ENCODE assay signal across 18 mouse cellular contexts in the genomic region with DNA sequence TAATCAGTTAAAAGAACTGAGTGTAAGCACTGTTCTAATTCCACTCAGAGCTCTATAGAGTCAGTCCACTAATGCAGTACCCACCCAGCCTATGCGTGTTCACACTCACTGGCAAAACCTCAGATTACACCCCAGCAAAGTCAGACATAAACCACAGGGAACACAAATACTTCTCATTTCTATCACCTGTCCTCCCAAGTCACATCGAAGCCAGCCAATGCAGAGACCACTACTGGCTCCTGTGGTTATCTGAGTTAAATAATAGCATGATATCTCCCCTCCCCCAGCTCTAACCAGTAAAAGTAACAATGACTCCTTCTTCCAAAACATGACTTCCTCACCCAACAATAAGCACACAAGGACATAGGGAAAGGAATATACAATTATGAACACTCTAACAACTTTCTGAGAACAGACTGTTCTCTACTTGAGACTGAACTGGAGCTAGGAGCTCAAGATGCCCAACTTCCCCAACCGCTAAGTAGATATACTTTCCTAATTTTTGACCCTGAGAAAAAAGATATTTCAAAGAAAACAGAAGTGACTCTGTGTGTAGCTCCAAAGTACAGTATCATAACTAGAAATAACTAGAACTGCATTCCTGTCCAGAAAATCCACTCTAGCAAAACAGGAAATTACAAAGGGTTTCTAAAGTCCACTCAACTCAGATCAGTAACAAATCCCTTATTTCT. TPM values are rescaled to one million over a fixed set of nuclear protein-coding genes. Genes with fewer than 3 reads are reported as not detected.
DNase-seq lines count a peak whose midpoint lies in the region; TF ChIP-seq lines count a peak whose summit lies in the region.
"Had no signal": no experiment of that assay in that cellular context is flagged by ENCODE, and none has a peak within 500 bp of the region (broad histone marks: within the 10 kb centered on the region; RNA-seq: fewer than 3 reads in every experiment).

No protein-coding gene starts in this region.

- 39% methylated on average over 3 of the region's 3 CpGs for WGBS in heart, adult 2 months
- 55% methylated on average over 3 of the region's 3 CpGs for WGBS in liver, adult 2 months
- WGBS in macrophage (ENCODE audit: missing documents) = 11% methylated on average over 3 of the region's 3 CpGs

- no peaks in the 10 kb centered on the region for H3K9me3 ChIP-seq in E14TG2a.4 (ENCODE audit: low read length)
- H3K9me3 ChIP-seq: G1E; hindbrain, embryonic 15.5 days; limb, embryonic 15.5 days; midbrain, embryonic 13.5 days had no signal

- DNase-seq in heart, adult 2 months = no peak
- DNase-seq in heart, postnatal 25 days (ENCODE audit: low spot score) = no peak
- peak; percentile 58 for DNase-seq in liver, adult 2 months (ENCODE audit: extremely low read depth, low read depth, low spot score)
- DNase-seq in liver = no peak
- DNase-seq in urinary bladder, adult 2 months (ENCODE audit: low spot score) = no peak
- no peak for DNase-seq in thymus, adult 18-20 months
- DNase-seq: cerebellum, adult 2 months; thymus, adult 2 months had no signal

- no peak overlapping the region for H3K4me3 ChIP-seq in heart, adult 2 months
- no peak overlapping the region for H3K4me3 ChIP-seq in liver, adult 2 months (ENCODE audit: insufficient read depth, low read depth, low read length)
- H3K4me3 ChIP-seq in E14TG2a.4 (replicated peaks; ENCODE audit: low read length) = peak overlapping the region; percentile 59
- no peak overlapping the region for H3K4me3 ChIP-seq in macrophage (ENCODE audit: inconsistent target)
- H3K4me3 ChIP-seq: erythroblast, embryonic 14.5 days; hindbrain, embryonic 15.5 days; limb, embryonic 15.5 days; midbrain, embryonic 13.5 days had no signal

- peaks cover 72% of the 10 kb centered on the region for H3K36me3 ChIP-seq in heart, adult 2 months (ENCODE audit: control insufficient read depth, insufficient read depth, low read length)
- peaks cover 34% of the 10 kb centered on the region for H3K36me3 ChIP-seq in liver, adult 2 months (ENCODE audit: control insufficient read depth, insufficient read depth, low read length)
- H3K36me3 ChIP-seq in E14TG2a.4 (ENCODE audit: insufficient read depth, low read length) (peaks cover 63% of the 10 kb centered on the region), macrophage (ENCODE audit: inconsistent target) (peaks cover 22% of the 10 kb centered on the region; the same call in 1 of the 2 replicates)

- H3K4me1 ChIP-seq in heart, adult 2 months (ENCODE audit: control insufficient read depth, insufficient read depth, low read length) = peaks cover 30% of the 10 kb centered on the region
- H3K4me1 ChIP-seq in liver, adult 2 months (ENCODE audit: control insufficient read depth, insufficient read depth, low read length) = peaks cover 29% of the 10 kb centered on the region
- H3K4me1 ChIP-seq in E14TG2a.4 (replicated peaks; ENCODE audit: low read depth, low read length) = peaks cover 82% of the 10 kb centered on the region
- H3K4me1 ChIP-seq: hindbrain, embryonic 15.5 days; midbrain, embryonic 13.5 days had no signal

- TF ChIP-seq EP300 in heart, adult 2 months (IDR thresholded peaks at IDR 0.05; ENCODE audit: insufficient read depth, low read depth, low read length) = no peak

- H3K9ac ChIP-seq in heart, adult 2 months (ENCODE audit: low read depth, low read length) = no peak overlapping the region
- no peak overlapping the region for H3K9ac ChIP-seq in liver, adult 2 months (ENCODE audit: low read depth, low read length)
- H3K9ac ChIP-seq: hindbrain, embryonic 15.5 days; limb, embryonic 15.5 days; midbrain, embryonic 13.5 days had no signal

- H3K79me2 ChIP-seq in heart, adult 2 months (replicated peaks; ENCODE audit: control insufficient read depth, insufficient read depth, low read length) = peaks cover 6% of the 10 kb centered on the region
- H3K79me2 ChIP-seq in liver, adult 2 months (ENCODE audit: control insufficient read depth, insufficient read depth, low read length) = peaks cover 30% of the 10 kb centered on the region; the same call in 1 of the 2 replicates
- peaks cover 89% of the 10 kb centered on the region for H3K79me2 ChIP-seq in macrophage (ENCODE audit: inconsistent target)

- H3K27ac ChIP-seq in heart, adult 2 months = peak overlapping the region; percentile 58
- peak overlapping the region; percentile 26 for H3K27ac ChIP-seq in liver, adult 2 months (replicated peaks; ENCODE audit: insufficient read depth, low read depth, low read length)
- peak overlapping the region; percentile 71 for H3K27ac ChIP-seq in macrophage
- H3K27ac ChIP-seq: hindbrain, embryonic 15.5 days; limb, embryonic 15.5 days; midbrain, embryonic 13.5 days had no signal

- no peak for TF ChIP-seq CTCF in heart, adult 2 months (IDR thresholded peaks at IDR 0.05)
- TF ChIP-seq CTCF in liver, adult 2 months (IDR thresholded peaks at IDR 0.05; ENCODE audit: low read depth, low read length) = no peak
- TF ChIP-seq CTCF in E14TG2a.4 (conservative IDR thresholded peaks at IDR 0.05; ENCODE audit: low read length) = no peak

- intact Hi-C loops in heart, adult 2 months (cut with DNase I) = loop anchor here (2.0 kb wide), 1 partner anchor 15 kb away; no protein-coding TSS in a partner anchor
- intact Hi-C loops in heart, postnatal 25 days (cut with DNase I) = no loop called here

- no peaks in the 10 kb centered on the region for H3K27me3 ChIP-seq in heart, adult 2 months (ENCODE audit: control insufficient read depth, insufficient read depth, low read length)
- no peaks in the 10 kb centered on the region for H3K27me3 ChIP-seq in liver, adult 2 months (ENCODE audit: control insufficient read depth, insufficient read depth, low read length)
- H3K27me3 ChIP-seq in E14TG2a.4 (ENCODE audit: insufficient read depth, low read length) = no peaks in the 10 kb centered on the region
- H3K27me3 ChIP-seq: hindbrain, embryonic 15.5 days; limb, embryonic 15.5 days; midbrain, embryonic 13.5 days had no signal

- no peak for TF ChIP-seq POLR2A in heart, adult 2 months (IDR thresholded peaks at IDR 0.05; ENCODE audit: insufficient read depth, low read depth, low read length)
- TF ChIP-seq POLR2A in liver, adult 2 months (IDR thresholded peaks at IDR 0.05; ENCODE audit: extremely low read depth, insufficient read depth, low read length) = no peak

RNA-seq across cellular contexts. Expression of gene Ctnnd1, which starts 27.0 kb away (rescaled TPM):
- 10 to 100 TPM; 53.4 to 61.4 TPM for total RNA-seq in heart, adult 2 months (2021)
- polyA plus RNA-seq in heart, adult 2 months (2012; rRNA removed) = 26.5 and 54.5 TPM in 2 replicates
- 10 to 100 TPM; 66.6 to 70.4 TPM for total RNA-seq in heart, postnatal 25 days (2021)
- total RNA-seq in liver, adult 2 months (2014; rRNA removed) = 47.4 and 53.2 TPM in 2 replicates
- 29.7 and 31.4 TPM in 2 replicates for polyA plus RNA-seq in liver, adult 2 months (2012; rRNA removed)
- total RNA-seq in macrophage (2018; cell fraction: chromatin; rRNA removed) = 100 to 1,000 TPM in 25 of 26 experiments, 10 to 100 TPM in 1; 99.0 to 184 (median 133) TPM
- total RNA-seq in macrophage (2018; cell fraction: cytosol; rRNA removed) = 100 to 1,000 TPM in 15 of 26 experiments, 10 to 100 TPM in 11; 68.6 to 130 (median 105) TPM
- 100 to 1,000 TPM; 101 to 198 (median 136) TPM for total RNA-seq in macrophage (2018; cell fraction: nucleus; rRNA removed)
- 65.8 to 90.5 TPM (median 79.6 TPM) in 3 replicates for polyA plus RNA-seq in macrophage (2018)
- 85.0 and 89.4 TPM in 2 replicates for polyA plus RNA-seq in urinary bladder, adult 2 months (2012; rRNA removed)

RNA-seq across cellular contexts. Expression of gene Btbd18, which starts 35.3 kb away (rescaled TPM):
- not detected for total RNA-seq in heart, adult 2 months (2021)
- polyA plus RNA-seq in heart, adult 2 months (2012; rRNA removed) = not detected in 2 replicates
- total RNA-seq in heart, postnatal 25 days (2021) = not detected
- 0.07 TPM in 1 of 2 replicates, not detected in the other for total RNA-seq in liver, adult 2 months (2014; rRNA removed)
- polyA plus RNA-seq in liver, adult 2 months (2012; rRNA removed) = not detected in 2 replicates
- total RNA-seq in macrophage (2018; cell fraction: chromatin; rRNA removed) = under 1 TPM in 7 of 26 experiments, not detected in 19; 0.19 to 0.60 (median 0.27) TPM
- total RNA-seq in macrophage (2018; cell fraction: cytosol; rRNA removed) = not detected
- under 1 TPM in 5 of 26 experiments, not detected in 21; 0.17 to 0.89 (median 0.22) TPM for total RNA-seq in macrophage (2018; cell fraction: nucleus; rRNA removed)
- not detected in 3 replicates for polyA plus RNA-seq in macrophage (2018)
- not detected in 2 replicates for polyA plus RNA-seq in urinary bladder, adult 2 months (2012; rRNA removed)
- polyA plus RNA-seq: cerebellum, adult 2 months; erythroblast, embryonic 14.5 days; G1E; gonadal fat pad, adult 2 months; large intestine, adult 2 months; thymus, adult 2 months had no signal

RNA-seq across cellular contexts. Expression of gene Selenoh, which starts 47.0 kb away (rescaled TPM):
- total RNA-seq in heart, adult 2 months (2021) = 10 to 100 TPM; 21.8 to 28.0 TPM
- polyA plus RNA-seq in heart, adult 2 months (2012; rRNA removed) = 18.0 and 19.6 TPM in 2 replicates
- total RNA-seq in heart, postnatal 25 days (2021) = 10 to 100 TPM; 22.4 to 25.2 TPM
- total RNA-seq in liver, adult 2 months (2014; rRNA removed) = 19.2 and 27.3 TPM in 2 replicates
- polyA plus RNA-seq in liver, adult 2 months (2012; rRNA removed) = 18.8 and 19.6 TPM in 2 replicates
- 10 to 100 TPM in 3 of 26 experiments, 1 to 10 TPM in 20, not detected in 3; 1.2 to 13.3 (median 4.5) TPM for total RNA-seq in macrophage (2018; cell fraction: chromatin; rRNA removed)
- total RNA-seq in macrophage (2018; cell fraction: cytosol; rRNA removed) = 10 to 100 TPM; 25.4 to 45.4 (median 34.5) TPM
- total RNA-seq in macrophage (2018; cell fraction: nucleus; rRNA removed) = 10 to 100 TPM in 12 of 26 experiments, 1 to 10 TPM in 14; 4.3 to 20.4 (median 8.6) TPM
- 14.1 to 49.5 TPM (median 34.3 TPM) in 3 replicates for polyA plus RNA-seq in macrophage (2018)
- polyA plus RNA-seq in urinary bladder, adult 2 months (2012; rRNA removed) = 46.1 and 59.1 TPM in 2 replicates

RNA-seq across cellular contexts. Expression of gene Gm28635, which starts 54.3 kb away (rescaled TPM):
- 1 to 10 TPM; 5.8 to 5.9 TPM for total RNA-seq in heart, adult 2 months (2021)
- polyA plus RNA-seq in heart, adult 2 months (2012; rRNA removed) = not detected in 2 replicates
- total RNA-seq in heart, postnatal 25 days (2021) = 1 to 10 TPM; 5.4 to 5.8 TPM
- not detected in 2 replicates for total RNA-seq in liver, adult 2 months (2014; rRNA removed)
- not detected in 2 replicates for polyA plus RNA-seq in liver, adult 2 months (2012; rRNA removed)
- not detected for total RNA-seq in macrophage (2018; cell fraction: chromatin; rRNA removed)
- total RNA-seq in macrophage (2018; cell fraction: cytosol; rRNA removed) = under 1 TPM in 1 of 26 experiments, not detected in 25; 0.08 TPM
- not detected for total RNA-seq in macrophage (2018; cell fraction: nucleus; rRNA removed)
- not detected in 3 replicates for polyA plus RNA-seq in macrophage (2018)
- not detected in 2 replicates for polyA plus RNA-seq in urinary bladder, adult 2 months (2012; rRNA removed)
- total RNA-seq: G1E had no signal
- polyA plus RNA-seq: erythroblast, embryonic 14.5 days; G1E; gonadal fat pad, adult 2 months; hindbrain, embryonic 15.5 days; large intestine, adult 2 months; limb, embryonic 15.5 days; midbrain, embryonic 13.5 days; neural tube, embryonic 11.5 days; thymus, adult 2 months had no signal

RNA-seq across cellular contexts. Expression of gene Med19, which starts 54.6 kb away (rescaled TPM):
- total RNA-seq in heart, adult 2 months (2021) = 10 to 100 TPM; 11.5 to 14.2 TPM
- 6.8 and 10.4 TPM in 2 replicates for polyA plus RNA-seq in heart, adult 2 months (2012; rRNA removed)
- 10 to 100 TPM; 13.2 to 13.7 TPM for total RNA-seq in heart, postnatal 25 days (2021)
- 7.9 and 9.3 TPM in 2 replicates for total RNA-seq in liver, adult 2 months (2014; rRNA removed)
- polyA plus RNA-seq in liver, adult 2 months (2012; rRNA removed) = 5.5 and 5.6 TPM in 2 replicates
- 10 to 100 TPM in 5 of 26 experiments, 1 to 10 TPM in 21; 1.2 to 14.1 (median 7.3) TPM for total RNA-seq in macrophage (2018; cell fraction: chromatin; rRNA removed)
- 10 to 100 TPM; 20.3 to 37.1 (median 28.0) TPM for total RNA-seq in macrophage (2018; cell fraction: cytosol; rRNA removed)
- total RNA-seq in macrophage (2018; cell fraction: nucleus; rRNA removed) = 10 to 100 TPM in 16 of 26 experiments, 1 to 10 TPM in 10; 3.4 to 19.3 (median 13.6) TPM
- 22.1 to 29.0 TPM (median 22.2 TPM) in 3 replicates for polyA plus RNA-seq in macrophage (2018)
- 18.3 and 20.1 TPM in 2 replicates for polyA plus RNA-seq in urinary bladder, adult 2 months (2012; rRNA removed)
